Mouse (Mus musculus) forebrain, postnatal 0 days (tissue): ENCODE measurements around the gene Pced1b. TPM values are rescaled to one million over a fixed set of nuclear protein-coding genes. Genes with fewer than 3 reads are reported as not detected.

Source experiments
- ATAC-seq: fragments of 200-750 bp; cut with Nextera tagmentation; 2 replicates; pipeline ENCODE4 v1.8.0; 2017; ENCODE audit warnings: mild to moderate bottlenecking, moderate library complexity
- DNase-seq: peaks from one replicate; pipeline ENCODE4 v3.0.0-alpha.2; 2015
- H3K27ac ChIP-seq: fragments of 300-500 bp; sonication (generic); 2 replicates; pipeline ENCODE4 v1.5.1; 2014; ENCODE audit warnings: low read depth, mild to moderate bottlenecking, antibody characterized with exemption, low read length, moderate library complexity, mixed read lengths
- H3K27me3 ChIP-seq: fragments of 300-500 bp; sonication (generic); 2 replicates; pipeline ENCODE4 v1.6.1; 2014; ENCODE audit warnings: mild to moderate bottlenecking, low read length, mixed read lengths; ENCODE audit not compliant: insufficient read depth
- H3K36me3 ChIP-seq: fragments of 300-500 bp; sonication (generic); 2 replicates; pipeline ENCODE4 v1.6.1; 2014; ENCODE audit warnings: mild to moderate bottlenecking, moderate library complexity; ENCODE audit not compliant: insufficient read depth
- H3K4me1 ChIP-seq: fragments of 300-500 bp; sonication (generic); 2 replicates; pipeline ENCODE4 v1.6.1; 2014; ENCODE audit warnings: antibody characterized with exemption; ENCODE audit not compliant: insufficient read depth
- H3K4me2 ChIP-seq: fragments of 300-500 bp; sonication (generic); 2 replicates; pipeline ENCODE4 v1.6.1; 2014; ENCODE audit warnings: low read depth, mild to moderate bottlenecking, moderate library complexity
- H3K4me3 ChIP-seq: fragments of 300-500 bp; sonication (generic); 2 replicates; pipeline ENCODE4 v1.5.1; 2014; ENCODE audit warnings: low read depth, low read length, mixed read lengths
- H3K9ac ChIP-seq: fragments of 300-500 bp; sonication (generic); 2 replicates; pipeline ENCODE4 v1.6.1; 2014; ENCODE audit warnings: mild to moderate bottlenecking
- H3K9me3 ChIP-seq: fragments of 300-500 bp; sonication (generic); 2 replicates; pipeline ENCODE4 v1.6.1; 2016; ENCODE audit warnings: low read length
- CTCF ChIP-seq: sonication (generic); IDR thresholded peaks from 2 replicates; pipeline ENCODE4 v1.5.1; 2016; ENCODE audit warnings: antibody characterized with exemption, control low read depth, low read depth
- WGBS: fragments of 180-500 bp; shearing (Covaris S2); extraction: QIAGEN DNeasy Blood & Tissue Kit; methylation state at CpG from one replicate; pipeline ENCODE4 v1.1.7; 2014; 5-methylcytosine and 5-hydroxymethylcytosine counted together
- polyA plus RNA-seq: library from polyadenylated mRNA; unstranded; fragments of >200 nt; fragmentation: Nextera tagmentation; extraction: Ambion mirVana; gene quantifications from 2 replicates; pipeline ENCODE4 v1.2.1, GENCODE M21; 2015
- total RNA-seq: library from RNA; depleted of rRNA; stranded (reverse); fragments of >200 nt; gene quantifications from 2 replicates; pipeline ENCODE4 v1.2.3, GENCODE M21; 2014

Pced1b gene
- total and polyA plus RNA-seq, 2 experiments from 2014 or later: 4.4 to 6.9 TPM

DNA sequence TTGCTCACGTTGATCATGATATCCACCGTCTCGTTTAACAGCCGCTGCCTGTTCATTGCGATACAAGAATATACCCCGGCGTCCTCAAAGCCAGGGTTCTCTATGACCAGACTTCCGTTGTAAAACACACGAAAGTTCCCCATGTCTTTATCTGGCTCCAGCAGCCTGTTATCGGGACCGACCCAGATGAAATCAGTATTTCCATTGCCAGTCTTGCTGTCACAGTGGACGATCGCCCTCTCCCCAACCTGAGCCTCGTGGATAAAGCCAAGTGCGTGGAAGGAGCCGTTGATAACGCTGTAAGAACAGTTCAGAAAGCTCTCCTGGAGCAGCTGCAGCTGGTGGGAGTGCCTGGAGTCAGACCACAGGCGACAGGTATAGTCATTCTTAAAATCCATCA, 1.5 kb upstream of the Pced1b start:
- Histone ChIP-seq H3K27ac (no peak overlapping the region), H3K9ac (no peak overlapping the region), H3K4me1 (peaks cover 3% of the 10 kb centered on the region; the same call in 1 of the 2 replicates), H3K4me3 (no peak overlapping the region), H3K4me2 (no peak overlapping the region), H3K36me3 (no peaks in the 10 kb centered on the region), H3K9me3 (no peaks in the 10 kb centered on the region), H3K27me3 (peaks cover 6% of the 10 kb centered on the region; the same call in 1 of the 2 replicates)
- WGBS: 91% methylated on average over 18 of the region's 18 CpGs
- no peak for DNase-seq
- no peak for TF ChIP-seq CTCF
- no peak for ATAC-seq

DNA sequence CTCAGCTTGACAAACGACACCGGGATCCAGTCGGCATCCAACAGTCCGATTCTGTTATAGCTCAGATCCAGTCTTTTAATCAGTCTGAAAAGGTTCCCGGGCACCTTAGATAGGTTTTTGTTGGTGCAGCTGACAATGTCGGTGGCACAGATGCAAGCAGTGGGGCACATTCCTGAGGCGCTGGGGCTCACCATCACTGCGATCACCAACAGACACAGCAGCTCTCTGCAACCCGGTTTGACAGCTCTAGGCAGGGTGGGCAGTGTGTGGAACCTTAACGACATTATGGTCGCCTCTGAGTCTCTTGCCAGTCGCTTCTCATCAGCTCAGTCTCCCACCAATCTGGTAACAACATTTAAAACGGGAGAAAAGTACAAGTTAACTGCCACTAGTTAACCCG, 651 bp upstream of the Pced1b start:
- DNase-seq: no peak

GRCm38 (mm10) chr15:97247791-97248161, 869 bp downstream of the Pced1b start:
- H3K27me3 ChIP-seq: peaks cover 6% of the 10 kb centered on the region; the same call in 1 of the 2 replicates
- DNase-seq (peak; percentile 69), ATAC-seq (peak; percentile 51)
- WGBS: under 1% methylated on average over 14 of the region's 14 CpGs
- 0 out of 2 replicates have a peak, but pooled peaks have one; percentile 7 for TF ChIP-seq CTCF
- no peaks in the 10 kb centered on the region for H3K9me3 ChIP-seq
- peak overlapping the region; percentile 82 for H3K27ac ChIP-seq
- H3K9ac ChIP-seq: peak overlapping the region; percentile 84
- H3K36me3 ChIP-seq: no peaks in the 10 kb centered on the region
- peaks cover 3% of the 10 kb centered on the region; the same call in 1 of the 2 replicates for H3K4me1 ChIP-seq
- peak overlapping the region; percentile 84 for H3K4me3 ChIP-seq
- peak overlapping the region; percentile 75 for H3K4me2 ChIP-seq

More for the DNA sequence above, 651 bp upstream of the Pced1b start:
- Histone ChIP-seq H3K4me3 (peak overlapping the region; percentile 84), H3K9ac (peak overlapping the region; percentile 84; the same call in 1 of the 2 replicates), H3K27ac (no peak overlapping the region), H3K4me1 (peaks cover 3% of the 10 kb centered on the region; the same call in 1 of the 2 replicates), H3K27me3 (peaks cover 6% of the 10 kb centered on the region; the same call in 1 of the 2 replicates), H3K36me3 (no peaks in the 10 kb centered on the region), H3K9me3 (no peaks in the 10 kb centered on the region), H3K4me2 (peak overlapping the region; percentile 75)
- WGBS: 23% methylated on average over 14 of the region's 14 CpGs
- no peak for ATAC-seq
- TF ChIP-seq CTCF: no peak

DNA sequence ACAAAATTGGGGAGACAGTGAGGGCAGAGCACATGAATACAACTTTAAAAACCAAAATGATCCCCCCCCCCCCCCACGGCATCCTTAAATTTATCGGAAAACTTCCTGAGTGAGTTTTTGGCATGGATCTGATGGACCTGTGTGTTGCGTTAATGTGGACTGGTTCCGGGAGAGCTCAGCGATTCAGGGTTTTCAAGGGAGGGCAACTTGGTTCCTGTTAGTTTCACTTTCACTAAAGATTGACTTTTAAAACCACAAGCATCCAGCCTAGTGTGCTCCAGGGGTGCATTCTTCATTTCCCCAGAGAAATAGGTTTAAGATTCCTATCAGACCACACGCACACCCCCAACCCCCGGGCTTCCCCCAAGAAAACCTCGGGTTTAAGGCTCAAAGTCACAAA, 1.4 kb downstream of the Pced1b start:
- Histone ChIP-seq H3K4me2 (peak overlapping the region; percentile 75), H3K9me3 (no peaks in the 10 kb centered on the region), H3K4me3 (peak overlapping the region; percentile 84), H3K36me3 (no peaks in the 10 kb centered on the region), H3K27me3 (peaks cover 6% of the 10 kb centered on the region; the same call in 1 of the 2 replicates), H3K27ac (peak overlapping the region; percentile 82; the same call in 1 of the 2 replicates), H3K4me1 (peaks cover 3% of the 10 kb centered on the region; the same call in 1 of the 2 replicates), H3K9ac (peak overlapping the region; percentile 84; the same call in 1 of the 2 replicates)
- DNase-seq (no peak), ATAC-seq (no peak)
- no peak for TF ChIP-seq CTCF
- WGBS: 45% methylated on average over 8 of the region's 8 CpGs

GRCm38 (mm10) chr15:97249322-97249721, 2.4 kb downstream of the Pced1b start:
- Histone ChIP-seq H3K4me1 (0 out of 2 replicates have a peak, but pooled peaks cover 3% of the 10 kb centered on the region), H3K27me3 (peaks cover 6% of the 10 kb centered on the region; the same call in 1 of the 2 replicates)
- ATAC-seq: no peak

DNA sequence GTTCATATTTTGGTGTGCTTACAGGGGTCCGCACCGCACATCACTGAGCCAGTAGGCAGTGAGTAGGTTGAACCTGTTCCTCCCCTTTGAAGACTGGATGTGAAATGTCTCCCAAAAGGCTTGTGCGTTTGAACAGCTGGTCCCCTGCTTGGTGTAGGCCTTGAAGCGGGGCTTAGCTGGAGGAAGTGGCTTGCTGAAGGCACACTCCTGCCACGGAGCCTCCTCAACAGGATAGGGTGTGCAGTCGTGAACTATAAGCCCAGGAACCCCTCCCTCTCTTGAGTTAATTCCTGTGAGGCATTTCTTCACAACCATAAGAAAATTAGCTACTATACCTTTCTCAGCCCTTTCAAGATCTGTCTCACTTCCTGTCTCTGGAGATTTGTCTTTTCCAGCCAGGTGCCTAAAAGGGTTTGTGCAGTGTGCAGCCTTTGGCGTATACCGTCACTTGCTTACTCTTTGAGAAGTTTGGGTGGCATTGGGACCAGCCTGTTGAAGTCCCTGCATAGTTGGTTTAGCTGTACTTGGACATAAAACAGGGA, 5.7 kb downstream of the Pced1b start:
- H3K27me3 ChIP-seq: no peaks in the 10 kb centered on the region
- DNase-seq (no peak), ATAC-seq (no peak)
- no peaks in the 10 kb centered on the region for H3K36me3 ChIP-seq
- no peak overlapping the region for H3K4me2 ChIP-seq
- H3K4me1 ChIP-seq: no peaks in the 10 kb centered on the region
- WGBS: 86% methylated on average over 8 of the region's 8 CpGs
- H3K9ac ChIP-seq: no peak overlapping the region
- no peak for TF ChIP-seq CTCF
- H3K27ac ChIP-seq: no peak overlapping the region
- H3K4me3 ChIP-seq: no peak overlapping the region
- H3K9me3 ChIP-seq: no peaks in the 10 kb centered on the region

More at GRCm38 (mm10) chr15:97249322-97249721, 2.4 kb downstream of the Pced1b start:
- Histone ChIP-seq H3K9me3 (no peaks in the 10 kb centered on the region), H3K36me3 (no peaks in the 10 kb centered on the region), H3K9ac (no peak overlapping the region), H3K4me2 (no peak overlapping the region), H3K27ac (no peak overlapping the region), H3K4me3 (no peak overlapping the region)
- 94% methylated on average over 10 of the region's 10 CpGs for WGBS
- DNase-seq: no peak
- TF ChIP-seq CTCF: no peak

GRCm38 (mm10) chr15:97254375-97254774, 7.5 kb downstream of the Pced1b start:
- H3K27ac ChIP-seq: no peak overlapping the region

More at GRCm38 (mm10) chr15:97254375-97254774, 7.5 kb downstream of the Pced1b start:
- Histone ChIP-seq H3K9ac (no peak overlapping the region), H3K36me3 (no peaks in the 10 kb centered on the region), H3K4me3 (no peak overlapping the region), H3K4me2 (no peak overlapping the region), H3K27me3 (no peaks in the 10 kb centered on the region), H3K4me1 (no peaks in the 10 kb centered on the region), H3K9me3 (no peaks in the 10 kb centered on the region)
- ATAC-seq (no peak), DNase-seq (no peak)
- 0 out of 2 replicates have a peak, but pooled peaks have one; percentile 11 for TF ChIP-seq CTCF
- WGBS: 95% methylated on average over 4 of the region's 4 CpGs
